ENCODE assay signal across 13 mouse cellular contexts in the genomic region with DNA sequence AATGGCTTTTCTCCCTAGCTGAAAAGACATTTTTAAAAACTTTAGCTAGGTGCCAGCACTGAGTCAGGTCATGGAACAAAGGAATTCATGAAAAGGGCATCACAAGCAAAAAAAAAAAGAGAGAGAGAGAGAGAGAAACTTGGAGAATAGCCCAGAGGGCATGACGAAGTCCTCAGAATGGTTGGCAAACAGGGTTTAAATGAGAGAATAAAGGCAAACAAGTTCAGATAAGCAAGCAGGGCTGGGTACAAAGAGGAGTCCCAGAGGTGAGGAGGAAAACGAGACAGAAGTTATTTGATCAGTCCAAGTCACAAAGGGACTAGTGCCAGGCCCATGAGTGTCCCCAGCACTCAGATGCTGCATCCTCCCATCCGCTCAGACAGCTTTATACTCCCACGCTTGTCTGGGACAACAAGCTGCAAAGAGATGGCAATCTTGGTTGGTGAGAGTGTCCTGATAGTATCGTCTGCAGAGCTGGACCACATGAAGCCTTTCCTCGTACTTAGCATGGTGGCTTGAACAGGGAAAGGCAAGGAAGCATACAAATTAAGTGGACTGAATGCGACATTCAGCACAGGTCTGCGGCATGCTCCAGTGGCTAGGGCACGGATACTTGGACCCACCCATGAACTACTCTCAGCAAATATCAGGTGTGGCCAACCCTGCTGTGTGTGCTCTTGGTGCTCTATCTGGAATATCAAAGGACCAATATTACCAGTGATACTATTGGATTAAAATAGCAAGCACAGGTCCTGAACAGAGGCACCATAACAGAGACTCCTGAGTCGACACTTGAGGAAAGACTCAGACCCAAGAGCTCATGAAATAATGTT. TPM values are rescaled to one million over a fixed set of nuclear protein-coding genes. Genes with fewer than 3 reads are reported as not detected.
DNase-seq lines count a peak whose midpoint lies in the region; ATAC-seq lines count a peak whose summit lies in the region.
"Had no signal": no experiment of that assay in that cellular context is flagged by ENCODE, and none has a peak within 500 bp of the region (broad histone marks: within the 10 kb centered on the region; RNA-seq: fewer than 3 reads in every experiment).

No protein-coding gene starts in this region.

- H3K9me3 ChIP-seq in intestine, embryonic 14.5 days (ENCODE audit: control insufficient read depth, low read length) = no peaks in the 10 kb centered on the region
- H3K9me3 ChIP-seq in intestine, embryonic 15.5 days = no peaks in the 10 kb centered on the region
- H3K9me3 ChIP-seq in stomach, embryonic 16.5 days (replicated peaks; ENCODE audit: control insufficient read depth, low read length) = no peaks in the 10 kb centered on the region
- H3K9me3 ChIP-seq: neural tube, embryonic 12.5 days had no signal

- no peaks in the 10 kb centered on the region for H3K36me3 ChIP-seq in intestine, embryonic 14.5 days (ENCODE audit: control insufficient read depth, insufficient read depth, low read length)
- H3K36me3 ChIP-seq in intestine, embryonic 15.5 days = no peaks in the 10 kb centered on the region
- H3K36me3 ChIP-seq in stomach, embryonic 16.5 days (ENCODE audit: control insufficient read depth, insufficient read depth, low read length) = no peaks in the 10 kb centered on the region
- H3K36me3 ChIP-seq: neural tube, embryonic 12.5 days had no signal

- no peak overlapping the region for H3K4me2 ChIP-seq in intestine, embryonic 14.5 days (ENCODE audit: low read length)
- no peak overlapping the region for H3K4me2 ChIP-seq in intestine, embryonic 15.5 days (replicated peaks)
- no peak overlapping the region for H3K4me2 ChIP-seq in stomach, embryonic 16.5 days (ENCODE audit: low read depth, low read length)
- H3K4me2 ChIP-seq: heart, embryonic 11.5 days; neural tube, embryonic 12.5 days had no signal

- H3K27me3 ChIP-seq in intestine, embryonic 14.5 days (replicated peaks; ENCODE audit: control insufficient read depth, insufficient read depth, low read length) = no peaks in the 10 kb centered on the region
- no peaks in the 10 kb centered on the region for H3K27me3 ChIP-seq in intestine, embryonic 15.5 days (replicated peaks)
- H3K27me3 ChIP-seq in stomach, embryonic 16.5 days (ENCODE audit: control insufficient read depth, insufficient read depth, low read length) = no peaks in the 10 kb centered on the region
- H3K27me3 ChIP-seq: neural tube, embryonic 12.5 days had no signal

- no peak overlapping the region for H3K27ac ChIP-seq in intestine, embryonic 14.5 days (ENCODE audit: low read depth)
- H3K27ac ChIP-seq in intestine, embryonic 15.5 days = no peak overlapping the region
- peak overlapping the region; percentile 93 for H3K27ac ChIP-seq in stomach, embryonic 16.5 days (ENCODE audit: low read length)
- H3K27ac ChIP-seq: neural tube, embryonic 12.5 days had no signal

- 75% methylated on average over 10 of the region's 10 CpGs for WGBS in intestine, embryonic 14.5 days
- WGBS in intestine, embryonic 15.5 days = 73% methylated on average over 10 of the region's 10 CpGs
- WGBS in stomach, embryonic 16.5 days = 66% methylated on average over 10 of the region's 10 CpGs

- H3K4me1 ChIP-seq in intestine, embryonic 14.5 days (replicated peaks; ENCODE audit: control insufficient read depth, insufficient read depth, low read length) = no peaks in the 10 kb centered on the region
- 0 out of 2 replicates have a peak, but pooled peaks cover 7% of the 10 kb centered on the region for H3K4me1 ChIP-seq in intestine, embryonic 15.5 days (replicated peaks)
- H3K4me1 ChIP-seq in stomach, embryonic 16.5 days (ENCODE audit: control insufficient read depth, insufficient read depth, low read length) = peaks cover 4% of the 10 kb centered on the region; the same call in 1 of the 2 replicates
- H3K4me1 ChIP-seq: neural tube, embryonic 12.5 days had no signal

- DNase-seq in intestine, embryonic 14.5 days (ENCODE audit: low spot score) = peak; percentile 43
- peak; percentile 43 for DNase-seq in right cerebral cortex, adult 18-20 months
- DNase-seq in right cerebral cortex, postnatal 36 days (ENCODE audit: low spot score in 2 of 2) = no peak
- DNase-seq in cerebellum, postnatal 25 days = peak; percentile 51 to 60
- DNase-seq in thymus, postnatal 25 days = no peak

- H3K9ac ChIP-seq in intestine, embryonic 14.5 days (ENCODE audit: low read length) = no peak overlapping the region
- H3K9ac ChIP-seq in intestine, embryonic 15.5 days = no peak overlapping the region
- no peak overlapping the region for H3K9ac ChIP-seq in stomach, embryonic 16.5 days (ENCODE audit: low read length)
- H3K9ac ChIP-seq: neural tube, embryonic 12.5 days had no signal

- no peak for ATAC-seq in intestine, embryonic 14.5 days (replicated peaks; ENCODE audit: low FRiP score, low TSS enrichment, low read depth)
- ATAC-seq in intestine, embryonic 15.5 days = no peak
- peak; percentile 81; the same call in 1 of the 2 replicates for ATAC-seq in stomach, embryonic 16.5 days (ENCODE audit: insufficient read depth, low FRiP score)
- no peak for ATAC-seq in megakaryocyte progenitor cell, adult 5-6 weeks (replicated peaks; ENCODE audit: poor library complexity)
- ATAC-seq: forebrain, embryonic 16.5 days; inflammation-experienced regulatory T-cells, adult 6 months had no signal

- H3K4me3 ChIP-seq in intestine, embryonic 14.5 days (ENCODE audit: low read depth, low read length) = no peak overlapping the region
- H3K4me3 ChIP-seq in intestine, embryonic 15.5 days (replicated peaks) = no peak overlapping the region
- H3K4me3 ChIP-seq in stomach, embryonic 16.5 days (replicated peaks; ENCODE audit: low read length) = no peak overlapping the region
- H3K4me3 ChIP-seq: megakaryocyte, embryonic 14.5 days; neural tube, embryonic 12.5 days had no signal

RNA-seq across cellular contexts. Expression of a gene that starts 22.2 kb away (rescaled TPM):
- 4.9 and 6.2 TPM in 2 replicates for polyA plus RNA-seq in intestine, embryonic 14.5 days (2014; fragmentation: Nextera tagmentation; extraction: Ambion mirVana)
- polyA plus RNA-seq in intestine, embryonic 15.5 days (2015; fragmentation: Nextera tagmentation; extraction: Ambion mirVana) = 3.6 and 3.9 TPM in 2 replicates
- polyA plus RNA-seq in stomach, embryonic 16.5 days (2015; fragmentation: Nextera tagmentation; extraction: Ambion mirVana) = 9.1 and 9.9 TPM in 2 replicates
- 0.07 TPM in 1 of 2 replicates, not detected in the other for total RNA-seq in megakaryocyte progenitor cell, adult 5-6 weeks (2015)
- 0.03 TPM in 1 of 2 replicates, not detected in the other for total RNA-seq in megakaryocyte progenitor cell, adult 5-6 weeks (2017)

Comparison
In these comparisons a context has a peak if more than half of its experiments do, and no peak if none do; other contexts are left out.
1. DNase-seq: peak in intestine, embryonic 14.5 days (single experiment), right cerebral cortex, adult 18-20 months (single experiment) and cerebellum, postnatal 25 days (2 of 2); none in right cerebral cortex, postnatal 36 days (0 of 2) and thymus, postnatal 25 days (single experiment).